Comparison of ENCODE assay signal across 19 mouse cellular contexts in genomic region chr6:121617476-121617875, GRCm38 (mm10). TPM values are rescaled to one million over a fixed set of nuclear protein-coding genes. Genes with fewer than 3 reads are reported as not detected.
"Had no signal": no experiment of that assay in that cellular context is flagged by ENCODE, and none has a peak within 500 bp of the region (broad histone marks: within the 10 kb centered on the region; RNA-seq: fewer than 3 reads in every experiment).

No protein-coding gene starts in this region.

- H3K36me3 ChIP-seq: kidney, embryonic 15.5 days; limb, embryonic 12.5 days; lung, embryonic 15.5 days; midbrain, embryonic 15.5 days; neural tube, embryonic 13.5 days; stomach, embryonic 15.5 days had no signal

- H3K4me3 ChIP-seq: kidney, embryonic 15.5 days; limb, embryonic 12.5 days; lung, embryonic 15.5 days; megakaryocyte, embryonic 14.5 days; midbrain, embryonic 15.5 days; neural tube, embryonic 13.5 days; stomach, embryonic 15.5 days had no signal

- H3K4me2 ChIP-seq: kidney, embryonic 15.5 days; limb, embryonic 12.5 days; liver, embryonic 11.5 days; lung, embryonic 15.5 days; midbrain, embryonic 11.5 days; midbrain, embryonic 15.5 days; neural tube, embryonic 13.5 days; stomach, embryonic 15.5 days had no signal

- H3K9ac ChIP-seq: kidney, embryonic 15.5 days; limb, embryonic 12.5 days; liver, postnatal 0 days; lung, embryonic 15.5 days; midbrain, embryonic 15.5 days; neural tube, embryonic 13.5 days; stomach, embryonic 15.5 days had no signal

- DNase-seq: kidney, adult 2 months; kidney, postnatal 25 days; liver, postnatal 0 days; lung, postnatal 14 days; right cerebral cortex, postnatal 4 days; spleen, adult 18-20 months; thymus, adult 2 months; thymus, postnatal 25 days had no signal

- H3K9me3 ChIP-seq: kidney, embryonic 15.5 days; limb, embryonic 12.5 days; lung, embryonic 15.5 days; megakaryocyte, embryonic 14.5 days; midbrain, embryonic 15.5 days; neural tube, embryonic 13.5 days; stomach, embryonic 15.5 days had no signal

- H3K27ac ChIP-seq: kidney, embryonic 15.5 days; limb, embryonic 12.5 days; lung, embryonic 15.5 days; macrophage; midbrain, embryonic 15.5 days; neural tube, embryonic 13.5 days; stomach, embryonic 15.5 days had no signal

- H3K27me3 ChIP-seq: kidney, embryonic 15.5 days; limb, embryonic 12.5 days; lung, embryonic 15.5 days; megakaryocyte, embryonic 14.5 days; midbrain, embryonic 15.5 days; neural tube, embryonic 13.5 days; stomach, embryonic 15.5 days had no signal

- H3K4me1 ChIP-seq: kidney, embryonic 15.5 days; limb, embryonic 12.5 days; lung, embryonic 15.5 days; megakaryocyte, embryonic 14.5 days; midbrain, embryonic 15.5 days; neural tube, embryonic 13.5 days; stomach, embryonic 15.5 days had no signal

- ATAC-seq: liver, postnatal 0 days; midbrain, embryonic 15.5 days had no signal

RNA-seq across cellular contexts. Expression of gene A2m, which starts 17.7 kb away (rescaled TPM):
- total RNA-seq: monocyte, adult 5-6 weeks had no signal
- polyA plus RNA-seq: macrophage had no signal
